Mouse (Mus musculus) left cerebral cortex, adult 18-20 months (tissue): ENCODE results near the gene Erbb2. TPM values are rescaled to one million over a fixed set of nuclear protein-coding genes. Genes with fewer than 3 reads are reported as not detected.
A peak's percentile ranks its signal among the peaks of the same experiment; 100 is the strongest.

Source experiments
- DNase-seq, 2 experiments: peaks; one replicate each; pipeline ENCODE4 v3.0.0; 2021 to 2022; ENCODE audit warnings: low spot score in 2 of 2, mixed read lengths in 1 of 2
- total RNA-seq, 2 experiments: library from RNA; stranded (reverse); gene quantifications; 2 replicates each; pipeline ENCODE4 v1.2.3; 2021

Erbb2 gene
- total RNA-seq, 2 experiments from 2014 or later = 2.0 to 2.2 TPM

- no peak for DNase-seq
Measured at GRCm38 (mm10) chr11:98417074-98417473, 4.8 kb downstream of the Erbb2 start.

DNA sequence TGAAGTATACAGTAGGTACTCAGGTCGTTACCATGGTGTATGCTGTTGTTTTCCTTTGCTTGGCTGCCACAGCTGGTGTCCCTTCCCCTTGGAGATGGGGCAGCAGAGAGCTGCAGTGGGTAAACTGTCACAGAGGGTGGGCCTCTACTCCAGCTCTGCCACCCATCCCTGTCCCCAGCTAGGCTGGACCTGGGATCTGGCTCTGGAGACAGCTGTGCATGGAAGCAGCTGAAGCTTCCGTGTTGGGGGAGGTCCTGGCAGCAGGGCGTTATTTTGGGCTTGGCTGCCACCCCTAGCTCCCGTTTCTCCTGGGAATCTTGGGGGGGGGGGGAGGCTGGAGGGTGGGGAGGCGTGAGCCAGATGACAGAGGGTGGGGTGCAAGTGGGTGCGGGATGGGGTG, 6.0 kb downstream of the Erbb2 start:
- DNase-seq = no peak

DNA sequence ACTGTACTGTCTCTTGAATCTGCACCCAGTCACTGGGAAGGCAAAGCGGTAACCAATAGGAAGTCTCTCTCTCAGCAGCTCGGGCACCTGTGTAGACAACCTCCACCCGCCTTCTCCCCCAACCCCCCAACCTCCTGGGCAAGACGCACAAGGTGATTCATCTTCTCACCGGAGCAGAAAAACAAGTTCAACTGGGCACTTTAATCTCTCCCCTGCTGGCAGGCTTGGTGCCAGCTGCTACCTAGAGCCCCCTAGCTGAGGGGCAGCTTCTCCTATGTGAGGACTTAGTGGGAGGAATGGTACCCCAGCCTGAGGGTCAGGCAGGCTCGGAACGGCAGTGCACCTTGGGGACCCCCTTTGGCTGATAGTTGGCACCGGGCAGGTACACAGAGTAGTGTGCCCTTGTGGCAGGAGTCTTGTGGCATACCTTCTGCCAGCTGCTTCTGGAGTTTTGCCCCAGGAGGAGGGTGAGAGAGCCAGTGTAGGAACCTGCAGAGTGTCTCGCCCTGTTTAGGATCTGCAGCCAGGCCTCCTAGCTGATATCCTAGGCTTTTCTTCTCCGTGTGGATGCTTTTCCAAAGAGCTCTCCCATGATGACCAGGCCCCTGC, 6.8 kb downstream of the Erbb2 start:
- DNase-seq = no peak

DNA sequence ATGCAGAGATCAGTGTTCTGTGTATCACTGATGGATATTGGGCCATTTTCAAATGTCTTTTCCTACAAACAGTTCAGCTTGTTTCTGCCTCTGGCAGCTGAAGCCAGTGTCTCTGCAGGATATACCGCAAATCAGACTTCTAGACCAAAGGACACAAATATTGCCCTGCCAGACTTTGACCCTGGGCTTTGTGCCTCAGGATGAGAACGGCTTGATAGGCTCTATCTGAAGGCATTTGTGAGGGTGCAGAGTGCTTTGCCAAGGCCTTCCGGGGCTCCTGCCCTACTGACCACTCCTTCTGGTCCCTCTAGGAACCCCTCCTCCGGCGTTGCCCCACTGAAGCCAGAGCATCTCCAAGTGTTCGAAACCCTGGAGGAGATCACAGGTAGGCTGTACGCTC, 14.3 kb downstream of the Erbb2 start:
- DNase-seq = no peak

GRCm38 (mm10) chr11:98428436-98428835, 16.2 kb downstream of the Erbb2 start:
- no peak for DNase-seq

GRCm38 (mm10) chr11:98431743-98432502, 19.7 kb downstream of the Erbb2 start:
- DNase-seq = no peak

DNA sequence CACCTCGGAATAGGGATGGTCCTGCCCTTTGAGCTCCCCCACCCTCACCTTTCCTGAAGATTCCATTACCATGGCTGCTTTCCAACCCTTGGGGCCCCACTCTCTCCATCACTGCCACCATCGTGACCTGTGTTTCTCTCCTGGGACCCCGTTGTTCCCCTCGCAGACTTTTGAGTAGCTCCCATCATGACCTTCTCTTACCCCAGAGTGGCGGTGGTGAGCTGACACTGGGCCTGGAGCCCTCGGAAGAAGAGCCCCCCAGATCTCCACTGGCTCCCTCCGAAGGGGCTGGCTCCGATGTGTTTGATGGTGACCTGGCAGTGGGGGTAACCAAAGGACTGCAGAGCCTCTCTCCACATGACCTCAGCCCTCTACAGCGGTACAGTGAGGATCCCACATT, 23.5 kb downstream of the Erbb2 start:
- no peak for DNase-seq

GRCm38 (mm10) chr11:98437441-98437840, 25.2 kb downstream of the Erbb2 start:
- no peak for DNase-seq

DNA sequence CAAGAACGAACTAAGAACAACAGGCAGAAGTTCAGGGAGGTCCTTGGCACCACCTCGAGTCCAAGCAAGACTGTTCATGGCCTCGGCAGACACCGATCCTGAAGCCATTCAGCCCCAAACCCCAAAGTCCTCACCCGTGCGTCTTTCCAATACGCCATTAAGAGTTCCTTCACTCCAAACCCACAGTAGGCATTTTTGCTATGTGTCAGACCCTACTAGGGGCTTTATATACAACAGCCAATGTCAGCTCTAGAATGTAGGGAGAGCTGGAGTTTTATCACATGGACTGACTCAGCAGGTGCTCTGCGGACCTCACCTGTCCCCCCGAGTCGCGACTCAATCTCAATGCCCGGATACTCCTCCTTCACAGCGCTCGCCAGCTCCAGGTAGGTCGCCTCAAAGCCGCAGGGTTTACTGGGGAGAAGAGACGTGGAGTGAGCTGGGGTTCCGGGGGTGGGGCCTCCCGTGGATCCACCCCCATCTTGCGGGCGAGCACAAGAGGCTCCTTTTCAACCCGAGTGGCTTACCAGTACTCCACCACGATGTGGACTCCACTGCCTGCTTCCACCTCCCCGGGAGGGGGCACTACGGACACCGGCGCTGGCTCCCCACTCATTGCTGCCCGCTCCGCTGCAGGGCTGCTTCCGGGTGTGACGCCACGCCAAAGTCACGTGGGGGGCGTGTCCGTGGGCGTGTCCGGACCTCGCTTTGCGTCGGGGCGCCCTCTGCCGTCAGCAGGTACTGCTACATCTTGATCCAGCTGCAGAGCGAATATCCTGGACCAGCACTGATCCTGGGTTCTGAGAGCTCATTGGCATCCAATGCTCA, 26.3 kb downstream of the Erbb2 start, which contains the start of gene Mien1:
Gene Mien1, minus strand, starts transcription at position 661 of the 828 bp plus-strand sequence.
- DNase-seq = peak; percentile 98 to 99

GRCm38 (mm10) chr11:98443688-98444087, 31.4 kb downstream of the Erbb2 start:
- no peak for DNase-seq

GRCm38 (mm10) chr11:98445238-98445637, 33.0 kb downstream of the Erbb2 start:
- no peak for DNase-seq

GRCm38 (mm10) chr11:98445679-98446078, 33.4 kb downstream of the Erbb2 start:
- DNase-seq = no peak

DNA sequence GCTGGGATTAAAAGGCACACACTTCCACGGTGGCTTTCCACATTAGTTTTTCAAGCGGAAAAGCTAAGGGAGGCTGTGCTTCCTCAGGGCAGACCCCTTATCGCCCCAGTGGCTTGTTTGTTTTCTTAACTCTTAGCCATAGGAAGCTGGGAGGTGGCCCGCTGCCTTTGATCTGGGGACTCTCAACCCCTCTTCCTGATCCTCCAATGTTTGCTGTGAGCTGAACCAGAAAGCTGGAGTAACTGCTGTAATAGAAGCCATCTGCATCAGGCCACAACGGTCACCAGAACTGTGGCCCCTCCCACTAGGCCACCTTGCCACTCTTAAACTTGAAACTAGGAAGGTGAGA, 33.9 kb downstream of the Erbb2 start, which contains the start of gene Grb7:
Gene Grb7, plus strand, starts transcription at position 182 of the 349 bp plus-strand sequence.
- DNase-seq = no peak

DNA sequence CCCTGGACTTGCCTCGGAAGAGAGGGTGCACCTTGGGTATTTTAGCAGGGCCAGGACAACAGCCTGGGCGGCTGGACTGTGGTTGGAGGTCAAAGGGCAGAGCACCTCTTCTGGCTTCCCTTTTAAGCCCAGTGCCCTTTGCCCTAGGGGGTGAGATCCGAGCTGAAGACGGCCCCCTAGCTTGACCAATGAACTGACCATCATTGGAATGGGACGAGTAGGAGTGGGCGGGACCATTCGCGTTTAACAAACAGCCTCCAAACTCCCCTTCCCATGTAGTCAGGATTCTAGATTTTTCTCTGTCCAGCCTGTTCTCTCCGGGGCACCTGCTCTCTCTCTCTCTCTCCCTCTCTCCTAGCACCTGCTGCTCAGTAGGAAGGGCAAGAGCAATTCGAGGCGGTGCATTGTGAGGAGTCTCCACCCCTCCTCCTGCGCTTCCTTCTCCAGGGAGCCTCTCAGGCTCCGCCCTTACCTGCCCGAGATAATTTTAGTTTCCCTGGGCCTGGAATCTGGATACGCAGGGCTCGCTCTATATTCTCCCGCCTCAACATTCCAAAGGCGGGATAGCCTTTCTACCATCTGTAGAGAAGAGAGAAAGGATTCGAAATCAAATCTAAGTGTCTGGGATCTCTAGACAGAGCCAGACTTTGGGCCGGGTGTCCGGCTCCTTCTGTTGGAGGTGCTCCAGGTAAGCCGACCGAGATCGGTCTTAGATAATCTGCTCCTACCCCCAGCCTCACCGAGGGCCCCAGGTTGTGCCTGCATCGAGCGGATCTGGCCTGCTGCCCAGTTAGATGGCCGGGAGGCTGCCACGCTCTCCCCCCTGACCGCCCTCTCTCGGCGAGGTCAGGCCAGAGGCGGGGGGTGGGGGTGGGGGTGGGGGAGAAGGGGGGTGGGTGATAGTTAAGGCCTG, 34.5 kb downstream of the Erbb2 start:
- no peak for DNase-seq

DNA sequence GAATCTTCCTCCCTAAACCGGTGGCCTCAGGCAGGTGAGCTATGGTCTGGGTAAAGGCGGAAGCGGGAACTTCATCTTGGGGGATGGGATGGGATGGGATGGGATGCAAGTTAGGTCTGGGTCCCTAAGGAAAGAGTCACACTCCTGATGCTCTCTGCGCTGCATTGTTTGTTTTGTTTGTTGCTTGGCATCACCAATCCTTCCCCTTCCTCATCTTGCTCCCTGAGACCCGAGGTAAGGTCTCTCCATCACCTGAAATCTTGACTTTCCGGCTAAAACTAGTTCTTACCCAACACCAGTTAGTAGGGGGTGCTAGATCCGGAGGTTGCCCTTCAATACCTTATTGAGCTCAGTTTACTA, 35.2 kb downstream of the Erbb2 start:
- no peak for DNase-seq

GRCm38 (mm10) chr11:98448191-98448790, 36.0 kb downstream of the Erbb2 start:
- no peak for DNase-seq

DNA sequence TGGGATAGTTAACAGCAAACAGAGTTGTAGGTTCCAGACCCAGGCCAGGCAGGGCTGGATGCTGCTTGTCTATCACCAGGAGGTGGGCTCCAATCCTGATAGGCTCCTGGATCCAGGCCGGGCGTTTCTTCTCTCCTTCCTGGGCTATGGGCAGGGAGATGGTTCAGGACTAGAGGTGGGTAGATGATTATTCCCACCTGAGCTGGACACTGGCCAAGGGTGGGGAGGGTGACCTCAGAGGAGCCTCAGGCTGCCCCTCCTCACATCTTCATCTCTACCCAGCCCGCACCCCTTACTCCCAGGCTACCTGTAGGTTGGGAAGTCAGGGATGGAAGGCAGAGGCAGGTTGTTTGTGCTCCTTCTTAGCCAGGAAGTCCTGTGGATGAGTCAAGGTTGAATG, 37.1 kb downstream of the Erbb2 start:
- DNase-seq = no peak

DNA sequence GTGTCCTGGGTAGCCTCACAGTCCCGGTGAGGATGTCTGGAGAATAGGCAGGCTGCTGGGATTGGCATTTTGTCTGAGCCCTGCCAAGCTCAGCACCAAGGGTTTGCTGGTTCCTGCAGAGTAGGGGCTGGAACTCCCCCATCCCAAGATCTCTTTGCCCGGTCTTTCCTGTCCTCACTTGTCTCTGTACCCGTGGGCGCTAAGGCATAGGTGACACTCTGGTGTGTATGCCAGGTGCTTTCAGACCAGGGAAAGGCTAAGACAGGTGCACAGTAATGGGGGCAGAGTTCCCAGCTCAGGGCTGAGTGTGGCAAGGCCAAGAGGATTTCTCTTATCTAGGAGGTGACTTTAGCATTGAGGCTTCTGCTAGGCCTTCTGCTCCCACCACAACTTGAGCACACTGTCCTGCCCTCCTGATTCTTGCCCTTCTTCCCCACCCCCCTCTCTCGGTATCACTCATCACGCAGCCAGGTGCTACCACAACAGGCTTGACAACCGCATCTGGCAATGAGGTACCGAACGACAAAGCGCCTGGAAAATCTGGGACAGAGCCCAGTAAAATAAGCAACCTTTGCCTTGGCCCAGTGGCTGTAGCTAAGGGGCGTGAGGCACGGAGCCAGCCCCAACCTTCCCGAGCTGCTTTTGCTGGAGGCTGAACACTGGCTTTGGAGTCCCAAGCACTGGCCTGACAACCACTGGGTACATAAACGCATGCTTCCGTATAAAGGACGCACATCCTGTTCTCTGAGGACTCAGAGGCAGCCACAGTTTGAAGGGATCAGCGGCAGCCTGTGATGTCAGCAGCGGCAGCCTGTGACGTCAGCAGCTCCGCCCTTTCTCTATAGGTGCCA, 37.9 kb downstream of the Erbb2 start:
- DNase-seq = no peak

DNA sequence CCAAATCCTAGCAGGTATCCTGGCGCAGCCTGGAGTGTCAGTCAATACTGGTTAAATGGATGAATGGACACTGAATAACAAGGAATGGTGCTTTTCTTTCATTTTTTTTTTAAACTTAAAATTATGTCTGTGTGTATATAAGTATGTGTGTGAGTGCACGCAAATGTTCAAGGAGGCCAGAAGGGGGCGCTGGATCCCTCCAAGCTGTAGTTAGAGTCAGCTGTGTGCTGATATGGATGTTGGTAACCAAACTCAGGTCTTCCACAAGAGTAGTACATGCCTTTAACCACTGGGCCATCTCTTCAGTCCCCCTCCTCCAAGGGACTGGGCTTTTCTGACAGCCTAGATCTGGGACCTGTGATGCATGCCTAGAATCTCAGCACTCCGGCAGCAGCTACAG, 43.2 kb downstream of the Erbb2 start:
- no peak for DNase-seq

DNA sequence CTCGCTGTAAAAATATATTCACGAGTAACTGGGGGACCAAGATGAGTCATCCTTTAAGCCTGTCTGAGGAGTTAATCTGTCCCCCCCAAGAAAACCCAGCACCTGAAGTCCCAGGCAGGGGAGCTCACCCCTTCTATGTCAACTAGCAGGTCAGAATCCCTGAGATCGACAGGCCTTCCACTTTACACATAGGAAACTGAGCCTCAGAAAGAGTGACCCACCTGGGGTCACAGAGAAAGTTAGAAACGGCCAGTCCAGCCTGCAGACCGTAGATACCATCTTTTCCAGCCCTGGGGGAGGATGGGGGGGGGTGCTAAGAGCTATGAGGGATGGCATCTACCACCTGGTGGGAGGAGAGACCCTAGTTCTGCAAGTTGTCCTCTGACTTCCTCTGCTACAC, 44.3 kb downstream of the Erbb2 start:
- no peak for DNase-seq
